Mouse (Mus musculus): Measurements from ENCODE around the gene Evx1.

- no peak for TF ChIP-seq MAFK (IDR thresholded peaks at IDR 0.05; ENCODE audit: insufficient read depth, low read depth, low read length)
- no peak for TF ChIP-seq ZNF384 (IDR thresholded peaks at IDR 0.05; ENCODE audit: low read depth, low read length)
- no peak for TF ChIP-seq CHD2 (IDR thresholded peaks at IDR 0.05; ENCODE audit: low read depth, low read length)
Measured at GRCm38 (mm10) chr6:52311661-52312557, 1.4 kb upstream of the Evx1 start.
